1 mouse cellular context compared by ENCODE assay signal in genomic region chr15:85811535-85812277, GRCm38 (mm10).
A peak's percentile ranks its signal among the peaks of the same experiment; 100 is the strongest.
TF ChIP-seq lines count a peak whose summit lies in the region.

Gene Cdpf1, minus strand, starts transcription at chr15:85811697.

TF ChIP-seq in CH12.LX, 34 proteins besides CTCF, POLR2A, EP300 and RAD21 (continued from another document):
- TF ChIP-seq BHLHE40 (IDR thresholded peaks at IDR 0.05; ENCODE audit: low read depth, low read length) (no peak), MAX (IDR thresholded peaks at IDR 0.05; ENCODE audit: low read length) (peak; percentile 84; the same call in 1 of the 2 replicates), IRF4 (IDR thresholded peaks at IDR 0.05; ENCODE audit: low read depth, low read length) (0 out of 2 replicates have a peak, but pooled peaks have one; percentile 21), USF2 (conservative IDR thresholded peaks at IDR 0.05; ENCODE audit: low read depth, low read length) (no peak), RCOR1 (conservative IDR thresholded peaks at IDR 0.05; ENCODE audit: low read depth, low read length) (no peak), SMC3 (IDR thresholded peaks at IDR 0.05; ENCODE audit: low read depth, low read length) (no peak), CHD2 (IDR thresholded peaks at IDR 0.05; ENCODE audit: low read length) (no peak), E2F4 (IDR thresholded peaks at IDR 0.05; ENCODE audit: insufficient replicate concordance, low read depth, low read length) (no peak), JUND (conservative IDR thresholded peaks at IDR 0.05; ENCODE audit: low read depth, low read length) (no peak), TCF12 (IDR thresholded peaks at IDR 0.05; ENCODE audit: low read depth, low read length) (peak; percentile 93), ZC3H11A (IDR thresholded peaks at IDR 0.05; ENCODE audit: low read depth, low read length) (no peak), NELFE (IDR thresholded peaks at IDR 0.05; ENCODE audit: low read depth, low read length) (peak; percentile 95), JUN (IDR thresholded peaks at IDR 0.05; ENCODE audit: insufficient read depth, low read depth, low read length) (no peak), PAX5 (IDR thresholded peaks at IDR 0.05; ENCODE audit: low read length) (no peak), ZNF384 (IDR thresholded peaks at IDR 0.05; ENCODE audit: low read depth, low read length) (0 out of 2 replicates have a peak, but pooled peaks have one; percentile 33), MXI1 (IDR thresholded peaks at IDR 0.05; ENCODE audit: low read depth, low read length) (no peak; the same call in 1 of the 2 replicates), CHD1 (IDR thresholded peaks at IDR 0.05; ENCODE audit: low read depth, low read length) (0 out of 2 replicates have a peak, but pooled peaks have one; percentile 50), TBP (conservative IDR thresholded peaks at IDR 0.05; ENCODE audit: low read depth, low read length) (peak; percentile 73; the same call in 1 of the 2 replicates), MYC (IDR thresholded peaks at IDR 0.05; ENCODE audit: low read depth, low read length) (peak; percentile 89), HCFC1 (IDR thresholded peaks at IDR 0.05; ENCODE audit: low read depth, low read length) (peak; percentile 70), MAZ (IDR thresholded peaks at IDR 0.05; ENCODE audit: low read depth, low read length) (no peak; the same call in none of the 2 replicates), MAFK (IDR thresholded peaks at IDR 0.05; ENCODE audit: insufficient replicate concordance, low read length) (no peak)
TF ChIP-seq in CH12.LX: peak in this region for 15.
